Mouse (Mus musculus): ENCODE results near the gene Mlh3. TPM values are rescaled to one million over a fixed set of nuclear protein-coding genes. Genes with fewer than 3 reads are reported as not detected.
"Not testable (repeated sequence)": the region's sequence is repeated elsewhere in the genome, so short reads cannot be mapped to it uniquely, and the experiment has no call there.

Gene Mlh3
- polyA plus RNA-seq, 1 experiment from 2014 or later: 6.7 TPM

DNA sequence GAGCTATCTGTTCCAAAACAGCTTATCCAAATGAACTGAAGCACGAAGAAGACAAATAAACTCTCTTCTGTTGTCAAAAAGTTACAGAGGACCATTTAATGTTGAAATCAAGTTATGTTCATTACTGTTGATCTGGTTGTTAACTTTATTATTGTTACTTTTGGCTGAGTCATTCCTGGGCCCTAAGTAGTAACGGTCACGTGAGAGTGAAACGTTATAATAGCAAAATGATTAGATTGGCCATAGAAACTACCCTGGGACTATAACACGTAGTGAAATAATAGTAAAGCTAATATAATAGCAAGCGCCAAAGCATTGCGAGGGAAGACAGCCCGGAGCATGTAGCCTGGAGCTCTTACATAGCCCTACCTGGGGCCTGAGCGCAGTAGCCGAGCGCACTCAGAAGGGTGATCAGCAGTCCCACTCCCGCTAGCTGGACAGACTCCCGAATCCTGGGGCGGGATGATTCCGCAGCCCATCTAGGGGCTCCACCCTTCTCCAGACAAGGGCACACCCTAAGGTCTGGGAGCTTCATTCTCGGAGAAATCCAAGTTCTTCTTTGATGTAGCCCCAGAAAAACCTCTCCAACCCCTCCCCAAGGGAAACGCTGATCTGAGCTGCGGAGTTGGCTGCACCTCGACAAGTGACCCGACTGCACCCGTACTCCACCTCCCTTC lies 17.5 kb upstream of the Mlh3 start, which contains the start of gene Acyp1:
Acyp1 (minus strand) TSS at position 630 of the 677 bp plus-strand sequence.
- H3K27me3 ChIP-seq (ENCODE audit: control insufficient read depth, insufficient read depth, low read length): peaks cover 5% of the 10 kb centered on the region
- WGBS (ENCODE audit: insufficient replicate concordance): 8% methylated on average over 21 of the region's 21 CpGs
- peak within 1 kb of the TSS; percentile 76 for H3K9ac ChIP-seq (ENCODE audit: low read depth, low read length)
- H3K4me1 ChIP-seq (ENCODE audit: control insufficient read depth, insufficient read depth, low read length): peaks cover 11% of the 10 kb centered on the region; the same call in 1 of the 2 replicates
- H3K27ac ChIP-seq (ENCODE audit: low read depth, low read length): no peak within 1 kb of the TSS
- no peaks in the 10 kb centered on the region for H3K36me3 ChIP-seq (ENCODE audit: control insufficient read depth, insufficient read depth, low read length)
- H3K4me2 ChIP-seq: peak within 1 kb of the TSS; percentile 87
- H3K4me3 ChIP-seq (ENCODE audit: low read depth, low read length): peak within 1 kb of the TSS; percentile 58
- peak; percentile 42; the same call in 1 of the 2 replicates for ATAC-seq (replicated peaks; ENCODE audit: insufficient number of reproducible peaks, low FRiP score, low TSS enrichment)
- no peaks in the 10 kb centered on the region for H3K9me3 ChIP-seq (replicated peaks; ENCODE audit: control insufficient read depth, low read length)

DNA sequence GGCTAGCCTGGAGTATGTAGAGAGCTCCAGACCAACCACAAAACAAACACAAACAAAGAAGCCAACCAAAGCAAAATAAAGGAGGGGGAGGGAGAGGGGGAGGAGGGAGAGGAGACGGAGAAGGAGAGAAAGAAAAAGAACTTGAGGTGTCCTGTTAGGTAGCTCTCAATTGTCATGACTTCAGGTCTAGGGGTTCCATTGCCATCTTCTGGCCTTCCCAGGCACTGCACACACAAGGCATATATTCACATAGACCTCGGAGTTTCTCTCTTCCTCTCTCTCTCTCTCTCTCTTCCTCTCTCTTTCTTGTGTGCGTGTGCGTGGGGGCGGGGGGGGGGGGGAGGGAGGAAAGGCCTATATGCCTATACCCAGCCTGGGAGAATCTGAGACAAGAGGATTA lies 16.5 kb upstream of the Mlh3 start:
- no peak overlapping the region for H3K9ac ChIP-seq (ENCODE audit: low read depth, low read length)
- 34% methylated on average over 3 of the region's 5 CpGs for WGBS (ENCODE audit: insufficient replicate concordance)
- peaks cover 5% of the 10 kb centered on the region for H3K27me3 ChIP-seq (ENCODE audit: control insufficient read depth, insufficient read depth, low read length)
- no peaks in the 10 kb centered on the region for H3K36me3 ChIP-seq (ENCODE audit: control insufficient read depth, insufficient read depth, low read length)
- no peaks in the 10 kb centered on the region for H3K9me3 ChIP-seq (replicated peaks; ENCODE audit: control insufficient read depth, low read length)
- H3K4me2 ChIP-seq: no peak overlapping the region
- H3K4me3 ChIP-seq (ENCODE audit: low read depth, low read length): no peak overlapping the region
- ATAC-seq (replicated peaks; ENCODE audit: insufficient number of reproducible peaks, low FRiP score, low TSS enrichment): no peak
- H3K27ac ChIP-seq (ENCODE audit: low read depth, low read length): no peak overlapping the region
- H3K4me1 ChIP-seq (ENCODE audit: control insufficient read depth, insufficient read depth, low read length): 0 out of 2 replicates have a peak, but pooled peaks cover 8% of the 10 kb centered on the region

DNA sequence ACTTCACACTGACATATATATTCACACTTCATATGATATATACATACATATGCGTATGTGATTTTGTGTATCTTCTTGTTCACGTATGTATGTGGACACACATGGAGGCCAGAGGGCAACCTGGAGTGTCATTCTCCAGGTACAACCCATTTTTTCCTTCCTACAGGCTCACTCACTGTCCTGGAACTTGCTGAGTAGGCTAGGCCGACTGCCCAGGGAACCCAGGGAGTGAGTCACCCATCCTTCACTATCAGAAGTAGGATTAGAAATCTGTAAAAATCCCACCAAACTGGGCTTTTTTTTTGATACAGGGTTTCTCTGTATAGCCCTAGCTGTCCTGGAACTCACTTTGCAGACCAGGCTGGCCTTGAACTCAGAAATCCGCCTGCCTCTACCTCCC lies 14.6 kb upstream of the Mlh3 start:
- ATAC-seq (replicated peaks; ENCODE audit: insufficient number of reproducible peaks, low FRiP score, low TSS enrichment): no peak

DNA sequence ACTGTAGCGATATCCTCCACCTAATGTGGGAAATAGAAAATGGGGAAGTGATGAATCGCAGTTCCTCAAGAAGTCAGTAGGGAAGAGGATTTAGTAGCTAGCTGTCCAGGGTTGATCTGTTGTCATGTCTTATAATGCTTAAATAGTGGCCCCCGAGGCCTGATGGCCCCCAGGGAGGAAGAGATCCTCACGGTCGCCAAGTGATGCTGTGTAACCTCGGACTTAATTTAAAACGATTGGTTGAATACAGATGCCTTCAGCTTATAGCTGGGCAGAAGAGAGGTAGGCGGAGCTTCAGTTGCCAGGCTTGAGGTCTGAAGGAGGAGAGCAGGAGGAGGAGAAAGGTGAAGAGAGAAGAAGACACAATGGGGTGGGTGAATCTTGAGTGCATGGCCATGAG lies 13.9 kb upstream of the Mlh3 start:
- WGBS (ENCODE audit: insufficient replicate concordance): 67% methylated on average over 8 of the region's 8 CpGs
- Histone ChIP-seq H3K27ac (ENCODE audit: low read depth, low read length) (no peak overlapping the region), H3K27me3 (ENCODE audit: control insufficient read depth, insufficient read depth, low read length) (0 out of 2 replicates have a peak, but pooled peaks cover under 1% of the 10 kb centered on the region), H3K4me1 (ENCODE audit: control insufficient read depth, insufficient read depth, low read length) (0 out of 2 replicates have a peak, but pooled peaks cover 8% of the 10 kb centered on the region), H3K4me3 (ENCODE audit: low read depth, low read length) (no peak overlapping the region), H3K36me3 (ENCODE audit: control insufficient read depth, insufficient read depth, low read length) (no peaks in the 10 kb centered on the region), H3K9ac (ENCODE audit: low read depth, low read length) (no peak overlapping the region), H3K4me2 (no peak overlapping the region), H3K9me3 (replicated peaks; ENCODE audit: control insufficient read depth, low read length) (no peaks in the 10 kb centered on the region)
- ATAC-seq (replicated peaks; ENCODE audit: insufficient number of reproducible peaks, low FRiP score, low TSS enrichment): no peak

More for the DNA sequence above, 14.6 kb upstream of the Mlh3 start:
- 81% methylated on average over 4 of the region's 4 CpGs for WGBS (ENCODE audit: insufficient replicate concordance)
- Histone ChIP-seq H3K4me2 (no peak overlapping the region), H3K4me3 (ENCODE audit: low read depth, low read length) (no peak overlapping the region), H3K9me3 (replicated peaks; ENCODE audit: control insufficient read depth, low read length) (no peaks in the 10 kb centered on the region), H3K4me1 (ENCODE audit: control insufficient read depth, insufficient read depth, low read length) (0 out of 2 replicates have a peak, but pooled peaks cover 8% of the 10 kb centered on the region), H3K9ac (ENCODE audit: low read depth, low read length) (no peak overlapping the region), H3K36me3 (ENCODE audit: control insufficient read depth, insufficient read depth, low read length) (no peaks in the 10 kb centered on the region), H3K27ac (ENCODE audit: low read depth, low read length) (no peak overlapping the region), H3K27me3 (ENCODE audit: control insufficient read depth, insufficient read depth, low read length) (peaks cover 4% of the 10 kb centered on the region; the same call in 1 of the 2 replicates)

DNA sequence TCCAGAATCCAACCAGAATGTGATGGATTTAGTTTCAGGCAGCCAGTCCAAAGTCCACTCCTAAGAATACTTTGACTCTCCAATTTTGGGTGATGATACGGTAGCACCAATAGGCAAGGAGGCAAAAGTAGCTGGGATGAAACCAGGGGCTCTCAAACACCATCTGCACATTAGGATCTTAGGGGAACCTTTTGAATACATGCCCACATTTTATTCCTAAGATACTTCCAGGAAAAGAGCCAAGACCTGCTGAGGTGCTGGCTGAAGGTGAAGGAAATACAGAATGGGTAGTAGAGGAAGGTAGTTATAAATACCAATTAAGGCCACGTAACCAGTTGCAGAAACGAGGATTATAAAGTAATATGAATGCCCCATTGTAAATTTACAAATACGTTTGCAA lies 11.4 kb upstream of the Mlh3 start:
- H3K27me3 ChIP-seq (ENCODE audit: control insufficient read depth, insufficient read depth, low read length); H3K9ac ChIP-seq (ENCODE audit: low read depth, low read length); H3K4me2 ChIP-seq; H3K4me3 ChIP-seq (ENCODE audit: low read depth, low read length); H3K4me1 ChIP-seq (ENCODE audit: control insufficient read depth, insufficient read depth, low read length); H3K36me3 ChIP-seq (ENCODE audit: control insufficient read depth, insufficient read depth, low read length); H3K27ac ChIP-seq (ENCODE audit: low read depth, low read length); H3K9me3 ChIP-seq (replicated peaks; ENCODE audit: control insufficient read depth, low read length); ATAC-seq (replicated peaks; ENCODE audit: insufficient number of reproducible peaks, low FRiP score, low TSS enrichment): not testable (repeated sequence)
- 91% methylated on average over 1 of the region's 4 CpGs for WGBS (ENCODE audit: insufficient replicate concordance)

DNA sequence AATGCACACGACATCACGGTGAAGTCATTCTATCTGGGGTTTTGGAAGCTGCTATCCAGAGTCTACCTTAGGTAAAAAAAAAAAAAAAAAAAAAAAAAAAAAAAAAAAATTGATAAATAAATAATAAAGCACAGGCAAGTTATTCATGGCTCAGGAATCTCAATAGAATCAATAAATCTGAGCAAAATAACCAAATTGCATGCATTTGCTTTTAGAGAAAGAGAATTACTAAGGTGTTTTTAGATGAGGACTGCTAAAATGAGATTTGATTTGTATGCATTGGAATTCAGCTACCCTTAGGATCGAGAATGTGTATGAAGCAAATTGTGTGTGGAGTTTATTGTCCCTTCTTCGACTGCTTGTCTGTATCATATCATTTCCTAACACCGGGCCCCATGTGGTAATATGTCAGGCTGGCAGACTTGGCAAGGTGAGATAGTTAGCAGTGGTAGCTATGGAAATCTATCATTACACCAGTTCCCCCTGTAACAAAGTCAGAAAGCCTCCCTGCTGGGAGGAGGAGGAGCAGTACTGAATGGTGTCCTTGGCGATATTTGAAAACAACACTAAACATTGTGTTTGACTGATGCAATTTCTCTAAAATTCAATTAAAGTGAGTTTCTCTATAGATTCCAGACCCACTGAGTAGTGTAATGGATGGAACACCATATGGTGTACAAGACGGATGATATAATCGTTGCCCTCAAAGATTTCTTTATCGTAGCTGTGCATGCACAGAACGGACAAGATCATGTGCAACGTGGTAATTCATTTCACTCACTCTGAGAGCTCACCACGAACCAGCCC lies 10.6 kb upstream of the Mlh3 start:
- no peak for ATAC-seq (replicated peaks; ENCODE audit: insufficient number of reproducible peaks, low FRiP score, low TSS enrichment)
- H3K36me3 ChIP-seq (ENCODE audit: control insufficient read depth, insufficient read depth, low read length): no peaks in the 10 kb centered on the region
- no peak overlapping the region for H3K27ac ChIP-seq (ENCODE audit: low read depth, low read length)
- H3K27me3 ChIP-seq (ENCODE audit: control insufficient read depth, insufficient read depth, low read length): no peaks in the 10 kb centered on the region
- peak overlapping the region; percentile 88 for H3K4me2 ChIP-seq
- H3K4me1 ChIP-seq (ENCODE audit: control insufficient read depth, insufficient read depth, low read length): no peaks in the 10 kb centered on the region
- WGBS (ENCODE audit: insufficient replicate concordance): 63% methylated on average over 12 of the region's 12 CpGs
- H3K9me3 ChIP-seq (replicated peaks; ENCODE audit: control insufficient read depth, low read length): no peaks in the 10 kb centered on the region
- H3K9ac ChIP-seq (ENCODE audit: low read depth, low read length): no peak overlapping the region
- H3K4me3 ChIP-seq (ENCODE audit: low read depth, low read length): peak overlapping the region; percentile 67

DNA sequence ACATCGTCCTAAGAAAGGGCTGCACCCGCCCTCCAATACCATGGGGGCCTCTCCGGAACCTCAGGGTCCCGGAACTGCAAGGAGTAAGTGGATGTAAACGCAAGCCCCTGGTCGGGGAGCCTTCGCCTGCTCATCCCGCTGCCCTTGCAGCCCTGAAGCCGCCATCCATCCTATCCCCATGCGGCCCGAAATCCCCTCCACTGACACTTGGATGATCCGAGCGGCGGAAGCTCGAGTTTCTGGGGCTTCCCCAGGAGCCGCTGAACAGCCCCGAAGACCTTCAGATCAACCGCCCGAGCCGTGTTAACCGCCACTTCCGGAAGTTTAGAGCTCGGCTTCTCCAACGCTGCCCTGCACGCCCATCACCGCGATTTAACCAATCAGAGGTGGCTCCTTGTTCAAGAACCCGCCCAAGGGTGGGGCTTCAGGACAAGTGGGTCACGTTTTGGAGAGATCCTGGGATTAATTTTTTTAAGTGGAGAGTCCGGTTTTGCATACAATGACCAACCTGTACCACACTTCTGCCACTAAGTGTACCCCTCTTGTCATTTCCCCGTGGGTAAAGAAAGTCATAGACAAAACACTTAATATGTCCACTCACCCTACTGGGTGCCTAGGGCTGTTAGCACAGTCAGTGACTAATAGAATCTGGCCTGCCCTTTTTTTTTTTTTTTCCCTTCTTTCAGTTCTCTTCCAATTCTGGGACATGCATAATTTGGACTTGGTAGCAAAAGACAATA lies 9.9 kb upstream of the Mlh3 start:
- Histone ChIP-seq H3K27me3 (ENCODE audit: control insufficient read depth, insufficient read depth, low read length) (no peaks in the 10 kb centered on the region), H3K9me3 (replicated peaks; ENCODE audit: control insufficient read depth, low read length) (no peaks in the 10 kb centered on the region), H3K9ac (ENCODE audit: low read depth, low read length) (peak overlapping the region; percentile 84), H3K4me2 (peak overlapping the region; percentile 88), H3K27ac (ENCODE audit: low read depth, low read length) (peak overlapping the region; percentile 67), H3K36me3 (ENCODE audit: control insufficient read depth, insufficient read depth, low read length) (no peaks in the 10 kb centered on the region), H3K4me1 (ENCODE audit: control insufficient read depth, insufficient read depth, low read length) (no peaks in the 10 kb centered on the region), H3K4me3 (ENCODE audit: low read depth, low read length) (peak overlapping the region; percentile 67)
- under 1% methylated on average over 31 of the region's 31 CpGs for WGBS (ENCODE audit: insufficient replicate concordance)
- peak; percentile 92 for ATAC-seq (replicated peaks; ENCODE audit: insufficient number of reproducible peaks, low FRiP score, low TSS enrichment)

DNA sequence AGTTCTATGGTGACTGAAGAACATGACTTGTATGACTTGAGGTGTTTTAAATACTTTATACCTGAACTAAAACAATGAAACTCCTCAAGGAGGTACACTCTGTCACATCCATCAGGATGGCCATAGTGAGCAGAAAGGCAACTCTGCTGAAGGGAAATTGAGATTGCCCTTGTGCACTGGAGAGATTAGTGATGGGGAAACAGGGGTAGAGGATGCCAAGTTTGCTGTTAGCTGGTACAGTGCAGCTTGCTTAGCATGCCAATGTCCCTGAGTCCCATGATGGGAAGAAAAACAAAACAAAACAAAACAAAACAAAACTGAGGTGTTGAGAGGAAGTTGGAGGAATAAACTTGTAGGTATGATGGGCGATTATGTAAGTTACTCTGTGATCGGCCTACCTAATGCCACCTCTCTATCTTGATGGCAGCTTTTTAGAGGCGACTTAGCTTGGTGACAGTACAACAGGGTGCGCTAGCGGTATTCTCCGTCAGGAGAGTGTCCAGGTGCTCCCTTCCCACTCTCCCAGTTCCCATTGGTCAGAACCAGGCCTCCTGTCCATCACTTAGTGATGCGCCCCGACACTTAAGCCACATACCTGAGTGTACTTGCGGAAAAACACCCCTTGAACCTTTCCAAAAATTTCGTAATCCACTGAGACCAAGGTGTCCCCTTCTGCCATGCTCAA lies 9.1 kb upstream of the Mlh3 start:
- Histone ChIP-seq H3K9me3 (replicated peaks; ENCODE audit: control insufficient read depth, low read length) (no peaks in the 10 kb centered on the region), H3K36me3 (ENCODE audit: control insufficient read depth, insufficient read depth, low read length) (no peaks in the 10 kb centered on the region), H3K4me2 (peak overlapping the region; percentile 88), H3K27me3 (ENCODE audit: control insufficient read depth, insufficient read depth, low read length) (no peaks in the 10 kb centered on the region), H3K9ac (ENCODE audit: low read depth, low read length) (peak overlapping the region; percentile 84), H3K4me1 (ENCODE audit: control insufficient read depth, insufficient read depth, low read length) (no peaks in the 10 kb centered on the region), H3K4me3 (ENCODE audit: low read depth, low read length) (peak overlapping the region; percentile 67), H3K27ac (ENCODE audit: low read depth, low read length) (peak overlapping the region; percentile 67)
- 7% methylated on average over 10 of the region's 10 CpGs for WGBS (ENCODE audit: insufficient replicate concordance)
- 0 out of 2 replicates have a peak, but pooled peaks have one; percentile 7 for ATAC-seq (replicated peaks; ENCODE audit: insufficient number of reproducible peaks, low FRiP score, low TSS enrichment)
